24 mouse cellular contexts compared by ENCODE assay signal in the genomic region with DNA sequence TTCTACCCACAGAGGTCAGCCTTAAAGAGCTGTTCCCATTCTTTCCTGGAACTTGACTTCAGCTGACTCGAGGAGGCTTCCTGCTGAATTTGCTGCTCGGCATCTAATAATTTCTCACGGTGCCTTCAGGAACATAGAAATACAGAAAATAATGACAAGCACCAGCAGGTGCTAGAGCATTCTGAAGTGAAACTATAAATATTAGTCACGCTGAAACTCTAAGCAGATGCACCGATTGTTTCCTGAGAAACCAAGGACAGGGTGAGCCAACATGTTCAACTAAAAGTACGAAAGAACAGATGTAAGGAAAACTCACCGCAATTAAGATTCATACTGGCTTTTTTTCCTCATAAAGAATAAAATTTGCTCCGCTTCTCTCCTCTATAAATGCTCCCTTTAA. TPM values are rescaled to one million over a fixed set of nuclear protein-coding genes. Genes with fewer than 3 reads are reported as not detected.
DNase-seq lines count a peak whose midpoint lies in the region; ATAC-seq and TF ChIP-seq lines count a peak whose summit lies in the region.
"Had no signal": no experiment of that assay in that cellular context is flagged by ENCODE, and none has a peak within 500 bp of the region (broad histone marks: within the 10 kb centered on the region; RNA-seq: fewer than 3 reads in every experiment).

No protein-coding gene starts in this region.

- no peak overlapping the region for H3K9ac ChIP-seq in intestine, embryonic 15.5 days
- H3K9ac ChIP-seq: embryonic facial prominence, embryonic 15.5 days; forebrain, embryonic 15.5 days; heart, embryonic 15.5 days; hindbrain, embryonic 13.5 days had no signal

- no peak for ATAC-seq in intestine, embryonic 15.5 days
- ATAC-seq: activated CD4-positive, CD25-positive, alpha-beta regulatory T cell, adult 4 months; forebrain, embryonic 15.5 days; hindbrain, postnatal 0 days; Patski had no signal

- no peaks in the 10 kb centered on the region for H3K4me1 ChIP-seq in intestine, embryonic 15.5 days (replicated peaks)
- H3K4me1 ChIP-seq: embryonic facial prominence, embryonic 15.5 days; forebrain, embryonic 10.5 days; forebrain, embryonic 15.5 days; heart, embryonic 10.5 days; heart, embryonic 15.5 days; hindbrain, embryonic 13.5 days had no signal

- no peak overlapping the region for H3K4me2 ChIP-seq in intestine, embryonic 15.5 days (replicated peaks)
- H3K4me2 ChIP-seq: embryonic facial prominence, embryonic 15.5 days; forebrain, embryonic 15.5 days; heart, embryonic 15.5 days; hindbrain, embryonic 13.5 days had no signal

- H3K36me3 ChIP-seq in C2C12 (ENCODE audit: control insufficient read depth, insufficient read depth), result no peaks in the 10 kb centered on the region
- H3K36me3 ChIP-seq in intestine, embryonic 15.5 days, result no peaks in the 10 kb centered on the region
- H3K36me3 ChIP-seq: embryonic facial prominence, embryonic 15.5 days; forebrain, embryonic 10.5 days; forebrain, embryonic 15.5 days; heart, embryonic 10.5 days; heart, embryonic 15.5 days; hindbrain, embryonic 13.5 days had no signal

- no peaks in the 10 kb centered on the region for H3K27me3 ChIP-seq in C2C12 (ENCODE audit: control insufficient read depth, insufficient read depth, insufficient read length)
- no peaks in the 10 kb centered on the region for H3K27me3 ChIP-seq in intestine, embryonic 15.5 days (replicated peaks)
- H3K27me3 ChIP-seq: embryonic facial prominence, embryonic 15.5 days; forebrain, embryonic 15.5 days; heart, embryonic 15.5 days; hindbrain, embryonic 13.5 days; Patski had no signal

- WGBS in intestine, embryonic 15.5 days, result 80% methylated on average over 8 of the region's 8 CpGs

- H3K9me3 ChIP-seq in intestine, embryonic 15.5 days, result no peaks in the 10 kb centered on the region
- H3K9me3 ChIP-seq: embryonic facial prominence, embryonic 15.5 days; forebrain, embryonic 10.5 days; forebrain, embryonic 15.5 days; heart, embryonic 10.5 days; heart, embryonic 15.5 days; hindbrain, embryonic 13.5 days had no signal

- H3ac ChIP-seq in C2C12 (ENCODE audit: control insufficient read depth, insufficient read length, low read depth), result no peak overlapping the region

- no peaks in the 10 kb centered on the region for H3K79me2 ChIP-seq in C2C12 (ENCODE audit: control insufficient read depth, insufficient read depth)

- no peak overlapping the region for H3K27ac ChIP-seq in intestine, embryonic 15.5 days
- H3K27ac ChIP-seq: embryonic facial prominence, embryonic 15.5 days; forebrain, embryonic 10.5 days; forebrain, embryonic 15.5 days; heart, embryonic 10.5 days; heart, embryonic 15.5 days; hindbrain, embryonic 13.5 days; hindbrain, postnatal 0 days had no signal

- DNase-seq in layer of hippocampus, adult 9-11 months, result peak; percentile 6
- no peak for DNase-seq in layer of hippocampus, adult 9-10 months (ENCODE audit: low spot score)
- peak; percentile 54 for DNase-seq in A20 (ENCODE audit: low read depth, low spot score)
- DNase-seq in telencephalon, adult 2 months (ENCODE audit: low read depth, low spot score), result peak; percentile 17
- DNase-seq: adrenal gland, postnatal 14 days; B cell, adult 2 months; cerebellum, adult 18-20 months; cerebellum, adult 9-11 months; cerebellum, postnatal 36 days; gastrocnemius, postnatal 10 days; heart, adult 18-20 months; heart, postnatal 14 days had no signal

- no peak for TF ChIP-seq CTCF in C2C12 (IDR thresholded peaks at IDR 0.05; ENCODE audit: control insufficient read depth, insufficient read depth, insufficient read length)

- H3K79me3 ChIP-seq in C2C12 (ENCODE audit: low read depth), result no peaks in the 10 kb centered on the region

- no peak overlapping the region for H3K4me3 ChIP-seq in C2C12 (ENCODE audit: insufficient read depth, poor library complexity, severe bottlenecking)
- no peak overlapping the region for H3K4me3 ChIP-seq in intestine, embryonic 15.5 days (replicated peaks)
- H3K4me3 ChIP-seq: embryonic facial prominence, embryonic 15.5 days; erythroblast, embryonic 14.5 days; forebrain, embryonic 10.5 days; forebrain, embryonic 15.5 days; heart, embryonic 10.5 days; heart, embryonic 15.5 days; hindbrain, embryonic 13.5 days had no signal

TF ChIP-seq in C2C12, 6 proteins besides CTCF, POLR2A, EP300 and RAD21:
- TF ChIP-seq FOSL1 (IDR thresholded peaks at IDR 0.05; ENCODE audit: insufficient read depth, low read length, poor library complexity, severe bottlenecking) (no peak), MYOD1 (IDR thresholded peaks at IDR 0.05; ENCODE audit: control insufficient read depth, insufficient read length, low read depth) (peak; percentile 75)

RNA-seq across cellular contexts. Expression of a gene that starts 20.9 kb away (rescaled TPM):
- polyA plus RNA-seq in C2C12 (2012; fragmentation: generic; extraction: Trizol), result 72.5 TPM
- 78.4 and 88.6 TPM in 2 replicates for polyA plus RNA-seq in intestine, embryonic 15.5 days (2015; fragmentation: Nextera tagmentation; extraction: Ambion mirVana)

RNA-seq across cellular contexts. Expression of a gene that starts 28.8 kb away (rescaled TPM):
- polyA plus RNA-seq in C2C12 (2012; fragmentation: generic; extraction: Trizol), result 1.5 TPM
- 0.37 and 0.62 TPM in 2 replicates for polyA plus RNA-seq in intestine, embryonic 15.5 days (2015; fragmentation: Nextera tagmentation; extraction: Ambion mirVana)
